Mouse (Mus musculus) hindbrain, postnatal 0 days (tissue): Measurements from ENCODE around the gene Fam214b. TPM values are rescaled to one million over a fixed set of nuclear protein-coding genes. Genes with fewer than 3 reads are reported as not detected.

Source experiments
- ATAC-seq: fragments of 200-750 bp; cut with Nextera tagmentation; 2 replicates; pipeline ENCODE4 v1.8.0; 2017; ENCODE audit warnings: mild to moderate bottlenecking, moderate TSS enrichment, moderate library complexity
- DNase-seq: peaks from one replicate; pipeline ENCODE4 v3.0.0-alpha.2; 2015; ENCODE audit warnings: low spot score
- H3K27ac ChIP-seq: fragments of 300-500 bp; sonication (generic); 2 replicates; pipeline ENCODE4 v1.5.1; 2014; ENCODE audit warnings: mild to moderate bottlenecking
- H3K27me3 ChIP-seq: fragments of 300-500 bp; sonication (generic); 2 replicates; pipeline ENCODE4 v1.6.1; 2014; ENCODE audit warnings: low read length, mixed read lengths; ENCODE audit not compliant: insufficient read depth
- H3K36me3 ChIP-seq: fragments of 300-500 bp; sonication (generic); 2 replicates; pipeline ENCODE4 v1.6.1; 2014; ENCODE audit warnings: low read length, mixed read lengths; ENCODE audit not compliant: insufficient read depth
- H3K4me1 ChIP-seq: fragments of 300-500 bp; sonication (generic); 2 replicates; pipeline ENCODE4 v1.6.1; 2014; ENCODE audit warnings: antibody characterized with exemption, low read length, mixed read lengths; ENCODE audit not compliant: insufficient read depth
- H3K4me2 ChIP-seq: fragments of 300-500 bp; sonication (generic); 2 replicates; pipeline ENCODE4 v1.6.1; 2014; ENCODE audit warnings: low read depth, mild to moderate bottlenecking, low read length, moderate library complexity, mixed read lengths
- H3K4me3 ChIP-seq: fragments of 300-500 bp; sonication (generic); 2 replicates; pipeline ENCODE4 v1.5.1; 2014; ENCODE audit warnings: low read length
- H3K9ac ChIP-seq: fragments of 300-500 bp; sonication (generic); replicated peaks from 2 replicates; pipeline ENCODE4 v1.6.1; 2014; ENCODE audit warnings: mild to moderate bottlenecking, low read length, moderate library complexity, mixed read lengths
- H3K9me3 ChIP-seq: fragments of 300-500 bp; sonication (generic); 2 replicates; pipeline ENCODE4 v1.6.1; 2016; ENCODE audit warnings: low read length, mixed read lengths
- CTCF ChIP-seq: IDR thresholded peaks from 2 replicates; pipeline ENCODE4 v1.5.1; 2016; ENCODE audit warnings: antibody characterized with exemption, control low read depth, low read depth
- WGBS: fragments of 180-500 bp; shearing (Covaris S2); extraction: QIAGEN DNeasy Blood & Tissue Kit; methylation state at CpG from one replicate; pipeline ENCODE4 v1.1.7; 2014; 5-methylcytosine and 5-hydroxymethylcytosine counted together
- polyA plus RNA-seq: library from polyadenylated mRNA; unstranded; fragments of >200 nt; fragmentation: Nextera tagmentation; extraction: Ambion mirVana; gene quantifications from 2 replicates; pipeline ENCODE4 v1.2.1, GENCODE M21; 2015
- total RNA-seq: library from RNA; depleted of rRNA; stranded (reverse); fragments of >200 nt; gene quantifications from 2 replicates; pipeline ENCODE4 v1.2.3, GENCODE M21; 2014; rRNA removed

Gene Fam214b
- total RNA-seq (36.0 and 54.9 TPM in 2 replicates), polyA plus RNA-seq (25.0 TPM in 2 replicates)

- peak within 1 kb of the TSS; percentile 51 for H3K4me3 ChIP-seq
- no peaks in the 10 kb centered on the region for H3K9me3 ChIP-seq
- peak; percentile 20; the same call in 1 of the 2 replicates for TF ChIP-seq CTCF
- peak within 1 kb of the TSS; percentile 48 for H3K9ac ChIP-seq
- no peaks in the 10 kb centered on the region for H3K36me3 ChIP-seq
- peak; percentile 97 for DNase-seq
- ATAC-seq, result peak; percentile 92
- H3K4me1 ChIP-seq, result peaks cover 4% of the 10 kb centered on the region
- H3K4me2 ChIP-seq, result peak within 1 kb of the TSS; percentile 70
- peak within 1 kb of the TSS; percentile 79 for H3K27ac ChIP-seq
- under 1% methylated on average over 31 of the region's 33 CpGs for WGBS
- no peaks in the 10 kb centered on the region for H3K27me3 ChIP-seq
These were observed at the start of gene Fam214b for GRCm38 (mm10) chr4:43045659-43046302. Gene Fam214b, minus strand, starts transcription at chr4:43046220.

GRCm38 (mm10) chr4:43091183-43091582 lies 45.2 kb upstream of the Fam214b start:
- H3K4me3 ChIP-seq, result no peak overlapping the region
- 85% methylated on average over 4 of the region's 4 CpGs for WGBS
- no peak overlapping the region for H3K9ac ChIP-seq
- no peak overlapping the region for H3K27ac ChIP-seq
- DNase-seq (no peak), ATAC-seq (no peak)
- no peaks in the 10 kb centered on the region for H3K4me1 ChIP-seq
- no peak overlapping the region for H3K4me2 ChIP-seq
- no peaks in the 10 kb centered on the region for H3K27me3 ChIP-seq
- no peaks in the 10 kb centered on the region for H3K36me3 ChIP-seq
- no peak for TF ChIP-seq CTCF
- H3K9me3 ChIP-seq, result no peaks in the 10 kb centered on the region

- no peak overlapping the region for H3K4me2 ChIP-seq
- no peaks in the 10 kb centered on the region for H3K27me3 ChIP-seq
- H3K27ac ChIP-seq, result no peak overlapping the region
- 90% methylated on average over 2 of the region's 2 CpGs for WGBS
- H3K4me3 ChIP-seq, result no peak overlapping the region
- no peaks in the 10 kb centered on the region for H3K9me3 ChIP-seq
- H3K9ac ChIP-seq, result no peak overlapping the region
- no peak for DNase-seq
- TF ChIP-seq CTCF, result no peak
- no peak for ATAC-seq
- no peaks in the 10 kb centered on the region for H3K4me1 ChIP-seq
- H3K36me3 ChIP-seq, result no peaks in the 10 kb centered on the region
These were observed 43.9 kb upstream of the Fam214b start for GRCm38 (mm10) chr4:43089950-43090349.

- Histone ChIP-seq H3K36me3 (no peaks in the 10 kb centered on the region), H3K27ac (no peak overlapping the region), H3K9ac (no peak overlapping the region), H3K27me3 (no peaks in the 10 kb centered on the region), H3K4me3 (no peak overlapping the region), H3K4me2 (no peak overlapping the region), H3K9me3 (no peaks in the 10 kb centered on the region), H3K4me1 (no peaks in the 10 kb centered on the region)
- WGBS, result 79% methylated on average over 2 of the region's 2 CpGs
- TF ChIP-seq CTCF, result no peak
- ATAC-seq (no peak), DNase-seq (no peak)
These were observed 36.4 kb upstream of the Fam214b start for GRCm38 (mm10) chr4:43082458-43082857.

GRCm38 (mm10) chr4:43078071-43078718 lies 32.2 kb upstream of the Fam214b start:
- DNase-seq, result no peak
- Histone ChIP-seq H3K36me3 (no peaks in the 10 kb centered on the region), H3K4me2 (no peak overlapping the region), H3K9ac (no peak overlapping the region), H3K27me3 (no peaks in the 10 kb centered on the region), H3K4me3 (no peak overlapping the region), H3K9me3 (no peaks in the 10 kb centered on the region), H3K4me1 (no peaks in the 10 kb centered on the region), H3K27ac (no peak overlapping the region)
- no peak for TF ChIP-seq CTCF
- no peak for ATAC-seq
- WGBS, result 45% methylated on average over 7 of the region's 7 CpGs

- Histone ChIP-seq H3K36me3 (no peaks in the 10 kb centered on the region), H3K27ac (no peak overlapping the region), H3K4me1 (no peaks in the 10 kb centered on the region), H3K4me3 (no peak overlapping the region), H3K4me2 (no peak overlapping the region), H3K9me3 (no peaks in the 10 kb centered on the region), H3K9ac (no peak overlapping the region), H3K27me3 (no peaks in the 10 kb centered on the region)
- no peak for ATAC-seq
- TF ChIP-seq CTCF, result no peak
- DNase-seq, result no peak
These were observed 28.9 kb upstream of the Fam214b start for GRCm38 (mm10) chr4:43074923-43075322.

- H3K27ac ChIP-seq, result no peak overlapping the region
- over 99% methylated on average over 4 of the region's 4 CpGs for WGBS
- H3K27me3 ChIP-seq, result no peaks in the 10 kb centered on the region
- ATAC-seq, result no peak
- H3K9ac ChIP-seq, result no peak overlapping the region
- no peak overlapping the region for H3K4me3 ChIP-seq
- H3K4me1 ChIP-seq, result peaks cover 3% of the 10 kb centered on the region; the same call in 1 of the 2 replicates
- no peaks in the 10 kb centered on the region for H3K9me3 ChIP-seq
- H3K36me3 ChIP-seq, result no peaks in the 10 kb centered on the region
- no peak for TF ChIP-seq CTCF
- no peak overlapping the region for H3K4me2 ChIP-seq
- DNase-seq, result no peak
These were observed 19.5 kb upstream of the Fam214b start for GRCm38 (mm10) chr4:43065471-43065870.
